Mouse (Mus musculus) thymus, postnatal 25 days (tissue): Measurements from ENCODE around the gene Unk.

ENCODE experiments used
- DNase-seq: peaks from one replicate; pipeline ENCODE4 v3.0.0; 2022

Unk gene

DNA sequence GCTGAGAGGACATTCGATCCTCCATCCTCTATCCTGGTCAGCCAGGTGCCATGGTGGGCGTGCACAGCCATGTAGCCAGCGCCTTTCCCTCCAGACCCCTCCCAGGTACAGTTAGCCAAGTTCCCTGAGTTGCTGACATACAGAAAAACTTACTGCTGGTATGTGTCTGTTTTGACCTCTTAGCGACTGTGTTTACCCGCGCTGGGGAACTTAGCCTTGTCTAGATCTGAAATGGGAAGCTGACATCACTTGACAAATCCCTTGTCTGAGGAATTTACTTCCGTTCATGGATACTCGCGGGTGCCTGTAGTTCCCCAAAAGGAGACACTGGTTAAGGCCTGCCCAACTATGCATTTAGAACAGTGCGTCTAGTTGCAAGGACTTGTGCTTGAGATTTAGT, 80.4 kb downstream of the Unk start:
- DNase-seq = no peak
